Mouse (Mus musculus) forebrain, embryonic 12.5 days (tissue): ENCODE data around the gene Efcab7. TPM values are rescaled to one million over a fixed set of nuclear protein-coding genes. Genes with fewer than 3 reads are reported as not detected.

Experiments used
- ATAC-seq: fragments of 200-750 bp; cut with Nextera tagmentation; 2 replicates; pipeline ENCODE4 v1.8.0; 2017; ENCODE audit warnings: moderate TSS enrichment; ENCODE audit not compliant: low FRiP score
- H3K27ac ChIP-seq: fragments of 300-500 bp; sonication (generic); 2 replicates; pipeline ENCODE4 v1.5.1; 2016; ENCODE audit warnings: mild to moderate bottlenecking
- H3K27me3 ChIP-seq: fragments of 300-500 bp; sonication (generic); 2 replicates; pipeline ENCODE4 v1.6.1; 2016; ENCODE audit warnings: mild to moderate bottlenecking
- H3K36me3 ChIP-seq: fragments of 300-500 bp; sonication (generic); replicated peaks from 2 replicates; pipeline ENCODE4 v1.6.1; 2016; ENCODE audit warnings: mild to moderate bottlenecking
- H3K4me1 ChIP-seq: fragments of 300-500 bp; sonication (generic); 2 replicates; pipeline ENCODE4 v1.6.1; 2016
- H3K4me2 ChIP-seq: fragments of 300-500 bp; sonication (generic); 2 replicates; pipeline ENCODE4 v1.6.1; 2016; ENCODE audit warnings: mild to moderate bottlenecking, moderate library complexity
- H3K4me3 ChIP-seq: fragments of 300-500 bp; sonication (generic); replicated peaks from 2 replicates; pipeline ENCODE4 v1.5.1; 2016; ENCODE audit warnings: mild to moderate bottlenecking
- H3K9ac ChIP-seq: fragments of 300-500 bp; sonication (generic); 2 replicates; pipeline ENCODE4 v1.6.1; 2016; ENCODE audit warnings: mild to moderate bottlenecking
- H3K9me3 ChIP-seq: fragments of 300-500 bp; sonication (generic); 2 replicates; pipeline ENCODE4 v1.6.1; 2016
- WGBS: fragments of 180-500 bp; shearing (Covaris S2); methylation state at CpG from one replicate; pipeline ENCODE4 v1.1.7; 2016; 5-methylcytosine and 5-hydroxymethylcytosine counted together
- polyA plus RNA-seq: library from polyadenylated mRNA; unstranded; fragments of >200 nt; fragmentation: Nextera tagmentation; extraction: Ambion mirVana; gene quantifications from 2 replicates; pipeline ENCODE4 v1.2.1, GENCODE M21; 2016

The Efcab7 gene
- polyA plus RNA-seq, 1 experiment from 2014 or later = 30.8 TPM

GRCm38 (mm10) chr4:99947192-99947591, 118.2 kb downstream of the Efcab7 start:
- Histone ChIP-seq H3K4me3 (no peak overlapping the region), H3K4me2 (no peak overlapping the region), H3K27me3 (no peaks in the 10 kb centered on the region), H3K9ac (no peak overlapping the region), H3K4me1 (peaks cover 2% of the 10 kb centered on the region; the same call in 1 of the 2 replicates), H3K9me3 (no peaks in the 10 kb centered on the region), H3K27ac (no peak overlapping the region), H3K36me3 (no peaks in the 10 kb centered on the region)
- 70% methylated on average over 1 of the region's 1 CpGs for WGBS
- ATAC-seq = no peak

- H3K9me3 ChIP-seq = no peaks in the 10 kb centered on the region
- no peaks in the 10 kb centered on the region for H3K27me3 ChIP-seq
- no peaks in the 10 kb centered on the region for H3K36me3 ChIP-seq
- no peak overlapping the region for H3K9ac ChIP-seq
- WGBS = 100% methylated on average over 1 of the region's 1 CpGs
- ATAC-seq = no peak
- H3K4me2 ChIP-seq = no peak overlapping the region
- peaks cover 2% of the 10 kb centered on the region; the same call in 1 of the 2 replicates for H3K4me1 ChIP-seq
- no peak overlapping the region for H3K4me3 ChIP-seq
- no peak overlapping the region for H3K27ac ChIP-seq
These were observed 118.9 kb downstream of the Efcab7 start for GRCm38 (mm10) chr4:99947896-99948295.

- Histone ChIP-seq H3K9me3 (no peaks in the 10 kb centered on the region), H3K4me3 (no peak overlapping the region), H3K27ac (no peak overlapping the region), H3K4me1 (no peaks in the 10 kb centered on the region), H3K27me3 (no peaks in the 10 kb centered on the region), H3K4me2 (no peak overlapping the region), H3K9ac (no peak overlapping the region), H3K36me3 (no peaks in the 10 kb centered on the region)
- ATAC-seq = no peak
- WGBS = 94% methylated on average over 2 of the region's 2 CpGs
These were observed 124.9 kb downstream of the Efcab7 start for GRCm38 (mm10) chr4:99953904-99954303.

GRCm38 (mm10) chr4:99955396-99955795, 126.4 kb downstream of the Efcab7 start:
- no peaks in the 10 kb centered on the region for H3K36me3 ChIP-seq
- H3K4me3 ChIP-seq = no peak overlapping the region
- 82% methylated on average over 10 of the region's 10 CpGs for WGBS
- H3K27ac ChIP-seq = no peak overlapping the region
- no peaks in the 10 kb centered on the region for H3K9me3 ChIP-seq
- H3K27me3 ChIP-seq = no peaks in the 10 kb centered on the region
- H3K4me2 ChIP-seq = no peak overlapping the region
- no peak for ATAC-seq
- H3K4me1 ChIP-seq = no peaks in the 10 kb centered on the region
- no peak overlapping the region for H3K9ac ChIP-seq

- H3K4me2 ChIP-seq = no peak overlapping the region
- no peaks in the 10 kb centered on the region for H3K9me3 ChIP-seq
- H3K4me3 ChIP-seq = no peak overlapping the region
- no peaks in the 10 kb centered on the region for H3K4me1 ChIP-seq
- no peak overlapping the region for H3K27ac ChIP-seq
- 93% methylated on average over 4 of the region's 4 CpGs for WGBS
- H3K9ac ChIP-seq = no peak overlapping the region
- H3K27me3 ChIP-seq = no peaks in the 10 kb centered on the region
- H3K36me3 ChIP-seq = no peaks in the 10 kb centered on the region
- no peak for ATAC-seq
These were observed 128.2 kb downstream of the Efcab7 start for GRCm38 (mm10) chr4:99957186-99957585.

- WGBS = 78% methylated on average over 7 of the region's 7 CpGs
- H3K27me3 ChIP-seq = no peaks in the 10 kb centered on the region
These were observed 129.3 kb downstream of the Efcab7 start for GRCm38 (mm10) chr4:99958084-99958815.

GRCm38 (mm10) chr4:99959308-99959707, 130.3 kb downstream of the Efcab7 start:
- Histone ChIP-seq H3K9ac (no peak overlapping the region), H3K4me1 (no peaks in the 10 kb centered on the region), H3K27me3 (no peaks in the 10 kb centered on the region), H3K4me2 (no peak overlapping the region), H3K4me3 (no peak overlapping the region), H3K36me3 (no peaks in the 10 kb centered on the region), H3K27ac (no peak overlapping the region), H3K9me3 (no peaks in the 10 kb centered on the region)
- WGBS = 93% methylated on average over 3 of the region's 3 CpGs
- ATAC-seq = no peak

More at GRCm38 (mm10) chr4:99958084-99958815, 129.3 kb downstream of the Efcab7 start:
- H3K9ac ChIP-seq = no peak overlapping the region
- H3K4me3 ChIP-seq = no peak overlapping the region
- no peaks in the 10 kb centered on the region for H3K36me3 ChIP-seq
- H3K4me2 ChIP-seq = no peak overlapping the region
- H3K4me1 ChIP-seq = no peaks in the 10 kb centered on the region
- H3K27ac ChIP-seq = no peak overlapping the region
- no peak for ATAC-seq
- no peaks in the 10 kb centered on the region for H3K9me3 ChIP-seq

Other genes with a start within 250 kb of the Efcab7 start
- 0.08 and 0.13 TPM in 2 replicates for gene Foxd3, start 172.9 kb upstream of the Efcab7 start, polyA plus RNA-seq
- 14.2 and 15.7 TPM in 2 replicates for gene Alg6, start 113.5 kb upstream of the Efcab7 start, polyA plus RNA-seq
- gene Pgm1, start 100.2 kb downstream of the Efcab7 start, polyA plus RNA-seq = 32.6 and 36.5 TPM in 2 replicates
- gene Itgb3bp, start 100.6 kb downstream of the Efcab7 start, polyA plus RNA-seq = 54.3 and 57.3 TPM in 2 replicates